Mouse (Mus musculus) bone marrow macrophage, adult 2 months (primary cell): ENCODE results near the gene 4930578G10Rik.

Source experiments
- CTCF ChIP-seq: IDR thresholded peaks from 2 replicates; pipeline ENCODE4 v1.5.1; 2012; ENCODE audit warnings: low read depth, mild to moderate bottlenecking, low read length, moderate library complexity
- POLR2A ChIP-seq: IDR thresholded peaks from 2 replicates; pipeline ENCODE4 v1.6.1; 2012; ENCODE audit warnings: mild to moderate bottlenecking, low read depth, low read length, borderline replicate concordance

DNA sequence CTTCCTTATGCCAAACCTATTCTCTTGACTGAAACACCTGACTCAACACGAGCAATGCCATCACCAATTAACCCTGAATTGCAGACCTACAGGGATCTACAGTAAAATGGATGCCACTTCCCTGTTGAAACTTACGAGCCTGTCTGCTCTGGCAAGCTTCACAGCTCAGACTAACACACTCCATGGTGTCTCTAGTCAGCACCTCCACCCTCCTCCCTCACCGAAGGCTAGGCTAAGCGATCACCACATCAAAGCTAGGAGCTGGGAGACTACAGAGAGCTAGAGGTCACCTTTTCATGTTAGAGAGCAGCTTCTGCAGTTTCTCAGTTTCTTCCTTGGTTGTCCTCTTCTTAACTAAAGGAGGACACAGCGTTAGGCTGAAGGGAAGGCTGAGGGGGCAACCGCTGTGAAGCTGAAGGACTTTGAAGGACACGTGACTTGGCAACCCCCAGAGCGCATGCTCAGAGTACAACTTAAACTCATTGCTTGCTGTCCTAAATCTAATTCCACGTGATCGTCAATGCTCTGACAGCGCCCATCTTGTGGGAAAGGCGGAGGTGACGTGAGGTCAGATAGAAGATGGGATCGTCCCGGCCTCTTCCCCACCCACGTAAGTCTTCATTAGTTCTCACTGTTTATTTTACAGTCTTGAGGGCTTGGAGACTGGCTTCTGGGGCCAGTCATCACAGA is 137.5 kb downstream of the 4930578G10Rik start:
- no peak for TF ChIP-seq POLR2A
- no peak for TF ChIP-seq CTCF
